Mouse (Mus musculus): Measurements from ENCODE around the gene Pde4d. TPM values are rescaled to one million over a fixed set of nuclear protein-coding genes. Genes with fewer than 3 reads are reported as not detected.

Pde4d gene
- polyA plus RNA-seq, 1 experiment from 2014 or later = 9.8 TPM

- Histone ChIP-seq H3K36me3 (replicated peaks) (no peaks in the 10 kb centered on the region), H3K9me3 (no peaks in the 10 kb centered on the region), H3K4me1 (no peaks in the 10 kb centered on the region), H3K27ac (no peak overlapping the region), H3K4me3 (no peak overlapping the region), H3K27me3 (ENCODE audit: poor library complexity, severe bottlenecking) (no peaks in the 10 kb centered on the region)
- no peak for DNase-seq (ENCODE audit: extremely low spot score, low spot score)
- WGBS = 82% methylated on average over 3 of the region's 3 CpGs
These were observed 176.4 kb downstream of the Pde4d start for GRCm38 (mm10) chr13:108626166-108626565.

- 88% methylated on average over 2 of the region's 2 CpGs for WGBS
- no peaks in the 10 kb centered on the region for H3K4me1 ChIP-seq
- no peak overlapping the region for H3K4me3 ChIP-seq
- H3K36me3 ChIP-seq (replicated peaks) = no peaks in the 10 kb centered on the region
- no peaks in the 10 kb centered on the region for H3K27me3 ChIP-seq (ENCODE audit: poor library complexity, severe bottlenecking)
- H3K27ac ChIP-seq = no peak overlapping the region
- no peak for DNase-seq (ENCODE audit: extremely low spot score, low spot score)
- H3K9me3 ChIP-seq = no peaks in the 10 kb centered on the region
These were observed 178.8 kb downstream of the Pde4d start for GRCm38 (mm10) chr13:108628501-108628900.

DNA sequence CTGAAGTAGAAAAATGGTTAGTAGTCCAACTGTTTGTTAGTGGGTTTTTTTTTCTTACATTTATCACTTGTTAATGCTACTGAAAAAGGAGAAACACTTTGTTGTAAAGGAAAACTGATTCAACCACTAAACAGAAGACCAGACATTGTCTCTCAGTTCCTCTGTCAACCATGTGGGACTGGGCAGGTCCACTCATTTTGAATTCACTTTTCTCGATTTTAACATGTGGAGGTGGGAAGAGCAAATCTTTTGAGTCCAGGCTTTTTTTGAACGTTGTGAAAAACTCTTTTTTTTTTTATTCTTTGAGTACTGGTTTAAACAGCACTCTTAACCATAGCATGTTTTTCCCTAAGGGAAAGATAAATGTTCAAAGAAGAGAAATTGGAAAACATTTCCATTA is 180.8 kb downstream of the Pde4d start:
- no peak overlapping the region for H3K4me3 ChIP-seq
- H3K27ac ChIP-seq = no peak overlapping the region
- H3K9me3 ChIP-seq = no peaks in the 10 kb centered on the region
- no peaks in the 10 kb centered on the region for H3K4me1 ChIP-seq
- DNase-seq (ENCODE audit: extremely low spot score, low spot score) = no peak
- no peaks in the 10 kb centered on the region for H3K27me3 ChIP-seq (ENCODE audit: poor library complexity, severe bottlenecking)
- 85% methylated on average over 2 of the region's 2 CpGs for WGBS
- no peaks in the 10 kb centered on the region for H3K36me3 ChIP-seq (replicated peaks)

- H3K27ac ChIP-seq = no peak overlapping the region
- H3K9me3 ChIP-seq = no peaks in the 10 kb centered on the region
- no peaks in the 10 kb centered on the region for H3K27me3 ChIP-seq (ENCODE audit: poor library complexity, severe bottlenecking)
- 79% methylated on average over 3 of the region's 3 CpGs for WGBS
- no peaks in the 10 kb centered on the region for H3K4me1 ChIP-seq
- no peaks in the 10 kb centered on the region for H3K36me3 ChIP-seq (replicated peaks)
- DNase-seq (ENCODE audit: extremely low spot score, low spot score) = no peak
- H3K4me3 ChIP-seq = no peak overlapping the region
These were observed 181.5 kb downstream of the Pde4d start for GRCm38 (mm10) chr13:108631222-108631621.

- 75% methylated on average over 1 of the region's 1 CpGs for WGBS
- H3K4me1 ChIP-seq = no peaks in the 10 kb centered on the region
- DNase-seq (ENCODE audit: extremely low spot score, low spot score) = no peak
- H3K4me3 ChIP-seq = no peak overlapping the region
- H3K27me3 ChIP-seq (ENCODE audit: poor library complexity, severe bottlenecking) = no peaks in the 10 kb centered on the region
- H3K36me3 ChIP-seq (replicated peaks) = no peaks in the 10 kb centered on the region
- no peaks in the 10 kb centered on the region for H3K9me3 ChIP-seq
- no peak overlapping the region for H3K27ac ChIP-seq
These were observed 186.8 kb downstream of the Pde4d start for GRCm38 (mm10) chr13:108636526-108636925.

- no peak overlapping the region for H3K4me3 ChIP-seq
- no peaks in the 10 kb centered on the region for H3K9me3 ChIP-seq
- H3K4me1 ChIP-seq = no peaks in the 10 kb centered on the region
- H3K27ac ChIP-seq = no peak overlapping the region
- no peak for DNase-seq (ENCODE audit: extremely low spot score, low spot score)
- WGBS = 92% methylated on average over 5 of the region's 5 CpGs
- H3K27me3 ChIP-seq (ENCODE audit: poor library complexity, severe bottlenecking) = no peaks in the 10 kb centered on the region
- H3K36me3 ChIP-seq (replicated peaks) = no peaks in the 10 kb centered on the region
These were observed 192.5 kb downstream of the Pde4d start for GRCm38 (mm10) chr13:108642259-108642658.

DNA sequence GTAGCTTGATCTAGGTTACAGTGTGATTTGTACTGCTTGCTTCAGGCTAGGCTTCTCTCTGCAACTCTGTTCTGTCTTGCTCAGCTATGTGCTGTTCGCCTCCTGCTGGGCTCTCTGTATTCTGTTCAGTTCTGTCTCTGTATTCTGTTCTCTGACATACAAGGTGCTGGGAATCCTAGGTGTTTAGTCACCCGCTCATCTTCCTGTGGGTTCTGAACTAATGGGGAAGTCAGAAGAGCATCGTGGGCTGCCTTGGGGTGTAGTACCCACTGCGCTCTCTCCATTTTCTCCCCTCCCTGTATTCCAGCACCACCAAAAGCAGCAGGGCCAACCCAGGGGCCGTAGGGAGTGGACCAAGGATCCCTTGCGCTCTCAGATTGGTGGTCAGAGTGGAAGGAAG is 197.1 kb downstream of the Pde4d start:
- Histone ChIP-seq H3K27me3 (ENCODE audit: poor library complexity, severe bottlenecking) (no peaks in the 10 kb centered on the region), H3K4me3 (no peak overlapping the region), H3K4me1 (no peaks in the 10 kb centered on the region), H3K27ac (no peak overlapping the region), H3K9me3 (no peaks in the 10 kb centered on the region), H3K36me3 (replicated peaks) (no peaks in the 10 kb centered on the region)
- WGBS = 76% methylated on average over 6 of the region's 6 CpGs
- no peak for DNase-seq (ENCODE audit: extremely low spot score, low spot score)

GRCm38 (mm10) chr13:108647239-108647638 is 197.5 kb downstream of the Pde4d start:
- Histone ChIP-seq H3K4me1 (no peaks in the 10 kb centered on the region), H3K4me3 (no peak overlapping the region), H3K27ac (no peak overlapping the region), H3K9me3 (no peaks in the 10 kb centered on the region), H3K36me3 (replicated peaks) (no peaks in the 10 kb centered on the region), H3K27me3 (ENCODE audit: poor library complexity, severe bottlenecking) (no peaks in the 10 kb centered on the region)
- 90% methylated on average over 11 of the region's 11 CpGs for WGBS
- no peak for DNase-seq (ENCODE audit: extremely low spot score, low spot score)

- H3K36me3 ChIP-seq (replicated peaks) = no peaks in the 10 kb centered on the region
- H3K9me3 ChIP-seq = no peaks in the 10 kb centered on the region
- H3K27ac ChIP-seq = no peak overlapping the region
- H3K4me3 ChIP-seq = no peak overlapping the region
- no peak for DNase-seq (ENCODE audit: extremely low spot score, low spot score)
- WGBS = 87% methylated on average over 10 of the region's 10 CpGs
- no peaks in the 10 kb centered on the region for H3K27me3 ChIP-seq (ENCODE audit: poor library complexity, severe bottlenecking)
- no peaks in the 10 kb centered on the region for H3K4me1 ChIP-seq
These were observed 204.4 kb downstream of the Pde4d start for GRCm38 (mm10) chr13:108654026-108654723.

- Histone ChIP-seq H3K27me3 (ENCODE audit: poor library complexity, severe bottlenecking) (no peaks in the 10 kb centered on the region), H3K27ac (no peak overlapping the region), H3K9me3 (no peaks in the 10 kb centered on the region), H3K4me1 (no peaks in the 10 kb centered on the region), H3K36me3 (replicated peaks) (no peaks in the 10 kb centered on the region), H3K4me3 (no peak overlapping the region)
- DNase-seq (ENCODE audit: extremely low spot score, low spot score) = no peak
These were observed 216.8 kb downstream of the Pde4d start for GRCm38 (mm10) chr13:108666579-108666978.

- Histone ChIP-seq H3K27ac (no peak overlapping the region), H3K36me3 (replicated peaks) (no peaks in the 10 kb centered on the region), H3K27me3 (ENCODE audit: poor library complexity, severe bottlenecking) (no peaks in the 10 kb centered on the region), H3K4me3 (no peak overlapping the region), H3K9me3 (no peaks in the 10 kb centered on the region), H3K4me1 (no peaks in the 10 kb centered on the region)
- no peak for DNase-seq (ENCODE audit: extremely low spot score, low spot score)
- WGBS = 86% methylated on average over 1 of the region's 1 CpGs
These were observed 217.3 kb downstream of the Pde4d start for GRCm38 (mm10) chr13:108667077-108667476.

DNA sequence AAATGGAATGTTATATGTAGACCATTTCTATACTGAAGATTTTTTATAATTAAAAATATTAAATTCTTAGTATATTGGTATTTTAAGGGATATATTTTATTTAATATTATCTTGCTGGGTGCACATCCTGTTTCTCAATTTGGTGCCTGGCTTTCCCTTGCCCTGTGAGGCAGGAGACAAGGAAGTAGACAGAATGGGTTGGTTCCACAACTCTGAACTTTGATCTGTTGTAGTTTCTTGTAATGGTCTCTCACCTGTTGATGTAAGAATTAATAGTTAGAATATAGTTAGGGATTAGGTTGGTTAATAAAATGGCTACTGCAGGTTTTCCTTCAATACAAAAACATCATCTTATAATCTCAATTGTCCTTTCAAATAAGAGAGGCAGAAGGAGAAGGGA is 227.3 kb downstream of the Pde4d start:
- no peak for DNase-seq (ENCODE audit: extremely low spot score, low spot score)
- H3K4me3 ChIP-seq = no peak overlapping the region
- H3K9me3 ChIP-seq = no peaks in the 10 kb centered on the region
- no peaks in the 10 kb centered on the region for H3K27me3 ChIP-seq (ENCODE audit: poor library complexity, severe bottlenecking)
- no peaks in the 10 kb centered on the region for H3K4me1 ChIP-seq
- H3K27ac ChIP-seq = no peak overlapping the region
- H3K36me3 ChIP-seq (replicated peaks) = no peaks in the 10 kb centered on the region

GRCm38 (mm10) chr13:108683018-108683417 is 233.3 kb downstream of the Pde4d start:
- H3K4me1 ChIP-seq = no peaks in the 10 kb centered on the region
- no peaks in the 10 kb centered on the region for H3K9me3 ChIP-seq
- H3K4me3 ChIP-seq = no peak overlapping the region
- WGBS = 89% methylated on average over 4 of the region's 4 CpGs
- DNase-seq (ENCODE audit: extremely low spot score, low spot score) = no peak
- H3K27me3 ChIP-seq (ENCODE audit: poor library complexity, severe bottlenecking) = no peaks in the 10 kb centered on the region
- H3K36me3 ChIP-seq (replicated peaks) = no peaks in the 10 kb centered on the region
- no peak overlapping the region for H3K27ac ChIP-seq

GRCm38 (mm10) chr13:108685817-108686216 is 236.1 kb downstream of the Pde4d start:
- DNase-seq (ENCODE audit: extremely low spot score, low spot score) = no peak

More at GRCm38 (mm10) chr13:108685817-108686216, 236.1 kb downstream of the Pde4d start:
- WGBS = 94% methylated on average over 7 of the region's 7 CpGs
- Histone ChIP-seq H3K4me1 (no peaks in the 10 kb centered on the region), H3K9me3 (no peaks in the 10 kb centered on the region), H3K36me3 (replicated peaks) (no peaks in the 10 kb centered on the region), H3K4me3 (no peak overlapping the region), H3K27ac (no peak overlapping the region), H3K27me3 (ENCODE audit: poor library complexity, severe bottlenecking) (no peaks in the 10 kb centered on the region)

All from forebrain, embryonic 10.5 days (tissue).